Mouse (Mus musculus) cerebellum, adult 11 months (tissue): Measurements from ENCODE around the gene Pnpla7.
"Not testable (repeated sequence)": the region's sequence is repeated elsewhere in the genome, so short reads cannot be mapped to it uniquely, and the experiment has no call there.

Source experiments
- DNase-seq: peaks from one replicate; pipeline ENCODE4 v3.0.0; 2022

Gene Pnpla7

DNA sequence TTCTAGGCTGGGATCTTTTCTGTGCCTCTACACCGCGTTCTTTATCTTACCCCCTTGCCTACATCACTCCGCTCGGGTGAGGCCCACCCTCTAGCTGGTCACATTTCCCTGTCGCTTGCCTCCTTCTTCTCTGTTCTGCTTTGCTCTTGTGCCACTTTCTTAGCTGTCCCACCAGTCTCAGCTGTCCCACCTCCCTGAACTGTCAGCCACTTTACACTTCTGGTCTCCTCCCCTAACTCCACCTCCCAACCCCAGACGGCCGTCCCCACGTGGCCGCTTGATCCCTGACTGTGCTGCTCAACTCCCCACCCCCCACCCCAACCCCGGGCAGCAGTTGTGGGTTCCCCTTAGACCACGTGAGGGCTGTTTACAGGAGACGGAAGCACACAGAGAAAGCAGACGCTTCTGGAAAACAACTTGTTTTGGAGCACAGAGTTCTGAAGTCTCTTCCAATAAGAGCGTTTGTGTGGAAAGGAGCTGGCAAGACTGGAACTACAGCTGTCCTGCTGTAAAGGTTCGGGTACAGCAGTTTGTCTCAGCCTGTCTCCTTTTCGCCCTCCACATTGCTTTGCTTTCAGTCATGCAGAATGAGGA is at the start of gene Pnpla7:
Gene Pnpla7, plus strand, starts transcription at position 330 of the 594 bp plus-strand sequence.
- DNase-seq: peak; percentile 38

DNA sequence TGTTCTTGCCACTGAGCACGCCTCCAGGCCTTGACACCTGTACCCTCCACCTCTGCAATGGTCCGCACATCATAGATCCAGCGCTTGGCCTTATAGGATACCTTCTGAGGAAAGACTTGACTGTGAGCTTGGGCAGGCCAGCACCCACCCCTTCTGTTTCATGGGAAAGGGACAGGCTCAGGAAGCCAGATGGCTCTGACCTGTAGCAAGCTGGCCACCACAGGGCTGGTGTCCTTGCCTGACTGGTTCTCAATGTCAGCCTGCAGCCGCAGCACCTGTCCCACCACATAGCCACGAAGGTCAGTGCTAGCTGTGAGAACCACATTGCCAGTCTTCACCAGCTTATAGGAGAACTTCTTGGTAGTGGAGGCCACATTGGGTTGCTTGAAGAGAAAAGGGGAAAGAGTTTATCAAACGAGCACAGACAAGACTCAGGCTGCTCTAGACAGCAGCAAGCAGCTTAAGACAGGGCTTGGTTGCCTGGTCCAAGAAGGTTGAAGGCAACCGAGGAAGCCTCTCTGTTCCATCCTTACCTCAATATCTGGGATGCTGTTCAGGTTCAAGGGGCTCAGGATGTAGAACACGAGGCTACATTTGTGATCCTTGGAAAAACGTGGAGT is 49.4 kb upstream of the Pnpla7 start:
- no peak for DNase-seq

GRCm38 (mm10) chr2:24926965-24927358 is 48.9 kb upstream of the Pnpla7 start:
- DNase-seq: no peak

- DNase-seq: peak; percentile 39
Measured at GRCm38 (mm10) chr2:24927810-24928479, 47.9 kb upstream of the Pnpla7 start.

GRCm38 (mm10) chr2:24929119-24929518 is 46.7 kb upstream of the Pnpla7 start:
- no peak for DNase-seq

- no peak for DNase-seq
Measured at GRCm38 (mm10) chr2:24929593-24929992, 46.2 kb upstream of the Pnpla7 start.

DNA sequence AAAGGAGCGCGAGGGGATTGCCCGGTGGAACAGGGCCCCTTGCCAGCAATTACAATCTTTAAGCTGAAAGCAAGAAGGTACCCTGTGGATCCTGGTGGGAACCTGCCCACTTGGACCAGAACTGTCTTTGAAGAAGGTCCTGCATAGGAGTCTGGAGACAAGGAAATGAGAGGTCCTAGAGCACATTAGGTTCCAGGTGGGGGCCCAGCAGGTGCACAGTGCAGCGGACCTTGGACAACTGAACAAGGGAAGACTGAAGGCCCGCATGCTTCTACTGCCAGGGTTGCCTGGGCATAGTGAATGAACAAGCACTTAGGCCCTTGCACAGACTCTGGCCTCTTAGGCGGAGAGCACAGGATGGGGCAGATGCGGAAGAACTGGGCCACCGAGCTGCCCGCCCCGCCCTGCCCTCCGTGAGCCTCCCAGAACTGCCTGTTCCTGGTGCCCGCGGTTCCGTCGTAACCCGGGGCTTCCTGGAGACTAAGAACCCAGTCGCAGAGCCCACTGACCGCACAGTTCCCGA is 41.3 kb upstream of the Pnpla7 start:
- peak; percentile 49 for DNase-seq

DNA sequence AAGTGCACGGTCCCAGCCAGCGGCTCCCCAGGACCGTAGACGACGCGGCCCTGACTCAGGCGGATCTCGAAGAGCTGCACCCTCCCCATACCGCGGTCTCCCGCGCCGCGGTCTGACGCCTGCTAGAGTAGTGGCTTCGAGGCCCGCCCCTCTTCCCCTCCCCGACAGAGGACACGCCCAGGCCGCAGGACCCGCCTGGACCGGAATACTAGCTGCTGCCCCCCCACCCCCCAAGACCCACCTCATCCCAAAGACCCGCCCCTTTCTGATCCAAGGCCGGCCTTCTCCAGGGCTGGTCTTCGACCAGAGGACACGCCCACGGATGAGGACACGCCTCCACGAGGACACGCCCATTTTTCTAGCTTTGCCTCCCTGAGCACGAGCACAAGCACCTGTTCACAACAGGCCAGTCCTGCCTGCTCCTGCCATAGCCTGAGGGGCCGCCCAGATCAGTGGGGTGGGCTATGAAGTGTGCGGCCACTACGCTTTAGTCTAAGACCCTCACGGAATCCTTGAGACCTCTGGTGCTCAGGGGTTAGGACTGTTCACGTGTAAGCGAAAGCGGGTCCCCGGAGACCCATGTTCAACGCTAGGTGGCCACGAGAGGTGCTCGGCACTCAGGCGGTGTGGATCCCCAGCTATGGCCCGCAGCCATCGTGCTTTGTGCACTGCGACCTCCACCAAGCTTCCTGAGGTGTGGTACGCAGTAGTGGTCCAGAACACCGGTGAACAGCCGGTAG is 40.6 kb upstream of the Pnpla7 start, which contains the start of gene Arrdc1:
Gene Arrdc1, minus strand, starts transcription at position 196 of the 740 bp plus-strand sequence.
- DNase-seq: peak; percentile 87

GRCm38 (mm10) chr2:24942092-24942491 is 33.7 kb upstream of the Pnpla7 start:
- DNase-seq: no peak

DNA sequence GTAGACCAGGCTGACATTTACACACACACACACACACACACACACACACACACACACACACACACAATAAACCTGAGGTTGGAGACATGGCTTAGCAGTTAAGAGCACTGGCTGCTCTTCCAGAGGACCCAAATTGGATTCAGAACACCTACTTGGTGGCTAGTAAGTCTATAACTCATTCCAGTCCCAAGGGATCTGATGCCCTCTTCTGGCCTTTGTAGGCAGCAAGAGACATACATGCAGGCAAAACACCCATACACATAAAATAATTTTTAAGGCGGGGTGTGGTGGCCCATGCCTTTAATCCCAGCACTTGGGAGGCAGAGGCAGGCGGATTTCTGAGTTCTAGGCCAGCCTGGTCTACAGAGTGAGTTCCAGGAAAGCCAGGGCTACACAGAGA is 31.5 kb upstream of the Pnpla7 start:
- DNase-seq: not testable (repeated sequence)

GRCm38 (mm10) chr2:24949421-24950188 is 26.2 kb upstream of the Pnpla7 start, which contains the start of gene Zmynd19:
Zmynd19 (plus strand) TSS chr2:24949792.
- peak; percentile 99 for DNase-seq

DNA sequence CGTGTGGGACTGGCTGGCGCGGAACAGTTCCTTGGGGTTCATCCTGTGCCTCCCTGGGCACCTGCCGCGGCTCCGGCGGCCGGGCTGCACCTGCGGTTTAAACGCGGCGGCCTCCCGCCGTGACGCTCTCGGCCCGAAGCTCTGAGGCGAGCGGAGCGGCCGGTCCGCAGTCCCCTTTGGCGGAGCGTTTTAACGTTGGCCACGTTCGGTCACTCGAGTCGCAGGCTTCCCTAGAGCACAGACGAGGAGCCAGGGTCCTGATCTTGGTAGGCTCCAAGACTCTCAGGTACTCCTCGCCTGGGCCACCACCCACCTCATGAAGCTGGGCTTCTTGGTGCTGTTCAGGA is 25.7 kb upstream of the Pnpla7 start:
- DNase-seq: peak; percentile 28

- no peak for DNase-seq
Measured at GRCm38 (mm10) chr2:24952537-24953055, 23.2 kb upstream of the Pnpla7 start.

- no peak for DNase-seq
Measured at GRCm38 (mm10) chr2:24960910-24961309, 14.9 kb upstream of the Pnpla7 start.

- peak; percentile 82 for DNase-seq
Measured at GRCm38 (mm10) chr2:24962304-24963000, 13.4 kb upstream of the Pnpla7 start, which contains the start of gene Dph7. Dph7 (plus strand) TSS chr2:24962400.

DNA sequence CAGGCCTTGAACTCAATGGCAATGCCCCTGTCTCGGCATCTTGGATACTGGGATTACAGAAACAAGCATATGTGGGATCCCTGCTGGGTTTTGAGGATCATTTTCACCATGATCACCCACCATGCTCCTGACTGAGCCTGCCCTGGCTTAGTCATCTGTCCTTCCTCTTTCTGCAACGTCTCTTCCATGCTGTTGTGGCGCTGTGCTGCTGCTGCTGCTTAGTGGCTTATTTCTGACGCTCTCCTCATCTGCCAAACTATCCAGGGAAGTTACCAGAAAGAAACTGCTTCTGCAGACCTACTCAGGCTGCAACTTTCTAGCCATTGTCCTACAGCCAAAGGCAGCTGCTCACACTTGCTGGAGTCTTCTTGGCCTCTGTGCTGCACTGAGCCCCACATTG is 5.4 kb upstream of the Pnpla7 start:
- DNase-seq: no peak

- DNase-seq: not testable (repeated sequence)
Measured at GRCm38 (mm10) chr2:24974452-24974851, 1.4 kb upstream of the Pnpla7 start.

GRCm38 (mm10) chr2:24974906-24975703 is 728 bp upstream of the Pnpla7 start, which contains the start of gene Mrpl41:
Mrpl41 (minus strand) TSS chr2:24975098.
- peak; percentile 96 for DNase-seq

GRCm38 (mm10) chr2:24976960-24977359 is 1.1 kb downstream of the Pnpla7 start:
- no peak for DNase-seq

- DNase-seq: no peak
Measured at GRCm38 (mm10) chr2:24987762-24988161, 11.9 kb downstream of the Pnpla7 start.
